Mouse (Mus musculus): ENCODE measurements at regions not wholly inside any gene's neighbourhood (a gene's known extent, or its start where the extent isn't known, plus 50 kb on each side); places are given as distances from the start of the nearest gene placed in this dataset.
A peak's percentile ranks its signal among the peaks of the same experiment; 100 is the strongest.

GRCm38 (mm10) chr7:117264341-117264740 lies 116.4 kb upstream of the Xylt1 start:
- no peak for DNase-seq (ENCODE audit: low read depth)

GRCm38 (mm10) chr7:117268096-117268495 lies 112.7 kb upstream of the Xylt1 start:
- DNase-seq (ENCODE audit: low read depth), result no peak

GRCm38 (mm10) chr7:117269263-117269897 lies 111.4 kb upstream of the Xylt1 start:
- DNase-seq (ENCODE audit: low read depth), result no peak

GRCm38 (mm10) chr7:117278388-117278961 lies 102.3 kb upstream of the Xylt1 start:
- DNase-seq (ENCODE audit: low read depth), result no peak

- no peak for DNase-seq (ENCODE audit: low read depth)
Measured at GRCm38 (mm10) chr7:117282194-117282593, 98.6 kb upstream of the Xylt1 start.

GRCm38 (mm10) chr7:117285206-117285605 lies 95.6 kb upstream of the Xylt1 start:
- DNase-seq (ENCODE audit: low read depth), result no peak

GRCm38 (mm10) chr7:117285985-117286384 lies 94.8 kb upstream of the Xylt1 start:
- DNase-seq (ENCODE audit: low read depth), result no peak

- DNase-seq (ENCODE audit: low read depth), result peak; percentile 7
Measured at GRCm38 (mm10) chr7:117303705-117304104, 77.1 kb upstream of the Xylt1 start.

GRCm38 (mm10) chr7:117310586-117311200 lies 70.1 kb upstream of the Xylt1 start:
- DNase-seq (ENCODE audit: low read depth), result no peak

GRCm38 (mm10) chr7:117311316-117311715 lies 69.5 kb upstream of the Xylt1 start:
- DNase-seq (ENCODE audit: low read depth), result no peak

GRCm38 (mm10) chr7:117316126-117316805 lies 64.5 kb upstream of the Xylt1 start:
- DNase-seq (ENCODE audit: low read depth), result no peak

- DNase-seq (ENCODE audit: low read depth), result no peak
Measured at GRCm38 (mm10) chr7:117317362-117317761, 63.4 kb upstream of the Xylt1 start.

GRCm38 (mm10) chr7:117320552-117320951 lies 60.2 kb upstream of the Xylt1 start:
- peak; percentile 2 for DNase-seq (ENCODE audit: low read depth)

Data from naive thymus-derived CD4-positive, alpha-beta T cell, adult 2 months (primary cell).